Comparison of ENCODE assay signal across 8 mouse cellular contexts in the genomic region with DNA sequence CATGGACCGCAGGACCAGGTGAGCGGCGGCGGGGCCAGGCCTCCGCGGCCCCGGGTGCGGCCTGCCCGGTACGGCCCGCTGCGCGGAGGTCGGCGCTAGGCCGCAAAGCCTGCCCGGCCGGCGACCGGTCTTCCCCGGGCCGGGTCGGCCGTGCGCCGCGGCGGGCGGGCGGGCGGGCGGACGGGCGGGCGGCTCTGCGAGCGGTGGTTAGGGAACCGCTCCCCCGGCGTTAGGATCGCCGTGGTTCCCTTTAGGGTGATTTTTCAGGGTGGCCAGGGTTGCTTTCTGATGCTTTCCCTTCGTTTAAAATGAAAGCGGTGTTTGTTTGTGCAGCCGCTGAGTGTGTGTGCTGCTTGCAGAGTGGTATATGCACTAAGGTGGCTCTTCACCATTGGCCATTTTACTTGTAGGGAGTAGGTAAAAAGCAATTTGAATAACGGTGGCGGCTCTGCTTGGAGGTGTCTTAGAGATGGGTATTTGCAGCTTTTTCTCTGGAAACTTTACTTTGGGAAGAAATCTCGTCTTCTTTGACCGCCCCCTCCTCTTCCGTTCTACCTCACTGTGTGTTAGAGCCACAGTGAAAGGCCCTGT. TPM values are rescaled to one million over a fixed set of nuclear protein-coding genes. Genes with fewer than 3 reads are reported as not detected.
DNase-seq lines count a peak whose midpoint lies in the region; ATAC-seq and TF ChIP-seq lines count a peak whose summit lies in the region.

No protein-coding gene starts in this region.

- TF ChIP-seq CTCF in bone marrow macrophage, adult 2 months (IDR thresholded peaks at IDR 0.05; ENCODE audit: low read depth, low read length), result no peak

- peaks cover 14% of the 10 kb centered on the region for H3K36me3 ChIP-seq in forebrain, embryonic 10.5 days (replicated peaks)

- no peak for TF ChIP-seq POLR2A in bone marrow macrophage, adult 2 months (IDR thresholded peaks at IDR 0.05; ENCODE audit: borderline replicate concordance, low read depth, low read length)

- peaks cover 27% of the 10 kb centered on the region for H3K4me1 ChIP-seq in bone marrow macrophage, adult 2 months (ENCODE audit: control insufficient read depth, insufficient read depth, low read length)
- H3K4me1 ChIP-seq in forebrain, embryonic 10.5 days, result peaks cover 14% of the 10 kb centered on the region

- peak overlapping the region; percentile 72 for H3K4me3 ChIP-seq in bone marrow macrophage, adult 2 months (ENCODE audit: insufficient read depth, low read length)
- H3K4me3 ChIP-seq in forebrain, embryonic 10.5 days, result peak overlapping the region; percentile 88

- H3K27ac ChIP-seq in bone marrow macrophage, adult 2 months (ENCODE audit: insufficient read depth, low read depth, low read length), result peak overlapping the region; percentile 67
- H3K27ac ChIP-seq in forebrain, embryonic 10.5 days, result peak overlapping the region; percentile 96

- DNase-seq in cerebellum, adult 11-12 months, result no peak
- DNase-seq in forebrain, embryonic 10.5 days (ENCODE audit: extremely low spot score, low spot score), result peak; percentile 62
- DNase-seq in heart, postnatal 4 days, result peak; percentile 45
- peak; percentile 35 to 39 for DNase-seq in left cerebral cortex, postnatal 14 days (ENCODE audit: low spot score in 2 of 2)
- peak; percentile 32 for DNase-seq in right cerebral cortex, postnatal 4 days

- WGBS in forebrain, embryonic 10.5 days, result under 1% methylated on average over 46 of the region's 50 CpGs

- no peaks in the 10 kb centered on the region for H3K9me3 ChIP-seq in forebrain, embryonic 10.5 days

- peak; percentile 29 for ATAC-seq in cerebellum, adult (ENCODE audit: insufficient number of reproducible peaks, low FRiP score, low TSS enrichment)
- peak; percentile 51 for ATAC-seq in megakaryocyte-erythroid progenitor cell, adult 5-6 weeks (replicated peaks; ENCODE audit: low FRiP score, low TSS enrichment, poor library complexity, severe bottlenecking)

- intact Hi-C loops in left cerebral cortex, postnatal 14 days (cut with DNase I), result no loop called here

- H3K27me3 ChIP-seq in forebrain, embryonic 10.5 days (ENCODE audit: poor library complexity, severe bottlenecking), result peaks cover 6% of the 10 kb centered on the region; the same call in 1 of the 2 replicates

RNA-seq across cellular contexts. Expression of a gene that starts 0.7 kb away (rescaled TPM):
- polyA plus RNA-seq in bone marrow macrophage, adult 2 months (2012; ENCODE audit: insufficient read depth, insufficient read length, missing spikeins), result 25.2 and 34.4 TPM in 2 replicates
- 7.9 and 8.0 TPM in 2 replicates for polyA plus RNA-seq in forebrain, embryonic 10.5 days (2016; fragmentation: Nextera tagmentation; extraction: Ambion mirVana)
- total RNA-seq in heart, postnatal 4 days (2021), result 10 to 100 TPM; 30.8 to 33.3 TPM
- 10 to 100 TPM; 19.2 to 19.9 TPM for total RNA-seq in left cerebral cortex, postnatal 14 days (2021)
- total RNA-seq in megakaryocyte-erythroid progenitor cell, adult 5-6 weeks (2014; fragmentation: Nextera tagmentation), result 21.0 and 26.8 TPM in 2 replicates
- total RNA-seq in megakaryocyte-erythroid progenitor cell, adult 5-6 weeks (2017), result 13.8 and 19.3 TPM in 2 replicates
